Mouse (Mus musculus) cerebellum, postnatal 10 days (tissue): ENCODE results near the gene Gm13287.
"Not testable (repeated sequence)": the region's sequence is repeated elsewhere in the genome, so short reads cannot be mapped to it uniquely, and the experiment has no call there.

Experiments
- DNase-seq, 2 experiments: peaks; one replicate each; pipeline ENCODE4 v3.0.0; 2021; ENCODE audit warnings: mixed read lengths in 2 of 2

Gm13287 gene

GRCm38 (mm10) chr4:88799365-88799764 lies 3.7 kb upstream of the Gm13287 start, which contains the start of gene Gm13285:
Gene Gm13285, plus strand, starts transcription at chr4:88799665.
- DNase-seq, result not testable (repeated sequence)

DNA sequence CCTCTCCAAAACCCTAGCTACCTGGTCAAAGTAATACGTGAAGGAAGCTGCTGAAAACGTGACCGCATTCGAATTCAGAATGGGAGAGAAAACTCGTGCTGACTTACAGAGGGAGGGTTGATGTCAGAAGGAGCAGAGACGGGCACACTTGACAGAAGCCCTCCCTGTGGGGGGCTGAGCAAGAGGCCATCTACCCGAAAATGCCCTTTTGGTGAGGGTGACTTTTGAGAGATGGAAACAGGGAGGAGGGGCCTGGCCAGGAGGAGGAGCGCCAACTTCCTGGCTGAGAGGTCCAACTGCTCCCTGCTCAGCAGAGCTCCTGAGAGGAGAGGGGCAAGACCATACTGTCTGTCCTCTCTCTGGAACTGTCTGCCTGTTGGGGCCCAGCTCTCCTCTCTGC lies 2.2 kb downstream of the Gm13287 start, which contains the start of gene Gm13288:
Gene Gm13288 (plus strand): TSS at position 301 of the 400 bp plus-strand sequence.
- DNase-seq, result not testable (repeated sequence)

DNA sequence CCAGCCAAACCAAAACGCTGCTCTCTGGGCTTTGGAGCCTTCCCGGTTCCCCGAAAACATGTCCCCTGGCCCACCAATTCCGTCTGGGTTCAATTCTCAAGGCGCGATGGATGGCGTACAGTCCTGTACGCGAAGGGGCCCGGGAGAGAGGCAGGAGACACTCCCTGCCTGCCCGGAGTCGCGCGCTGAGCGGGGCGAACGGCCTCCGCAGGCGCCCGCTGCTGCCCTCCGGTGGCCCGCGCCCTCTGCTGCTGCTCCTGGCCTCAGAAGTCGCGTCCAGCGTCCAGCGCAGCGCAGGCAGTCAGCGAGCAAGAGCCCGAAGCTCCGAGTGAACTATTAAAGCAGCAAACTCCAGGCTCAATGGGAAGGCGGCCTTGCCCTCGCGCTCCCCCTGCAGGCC lies 2.7 kb downstream of the Gm13287 start:
- peak; percentile 9 to 36 for DNase-seq

DNA sequence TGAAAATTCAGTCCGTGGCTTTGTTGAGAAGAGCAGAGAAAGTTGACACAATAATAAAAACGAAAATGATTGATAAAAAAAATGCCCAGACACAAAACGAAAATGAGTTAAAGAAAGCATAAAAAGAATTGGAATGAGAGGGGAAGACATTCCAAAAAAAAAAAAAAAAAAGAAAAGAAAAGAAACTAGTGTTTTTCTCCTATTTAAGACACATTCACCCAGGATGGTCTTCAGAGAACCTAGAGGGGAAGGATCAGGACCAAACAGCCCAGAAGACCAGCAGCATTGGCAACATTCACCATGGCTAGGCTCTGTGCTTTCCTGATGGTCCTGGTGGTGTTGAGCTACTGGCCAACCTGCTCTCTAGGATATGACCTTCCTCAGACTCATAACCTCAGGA lies 12.9 kb downstream of the Gm13287 start, which contains the start of gene Ifna7:
Gene Ifna7 (plus strand): TSS at position 301 of the 400 bp plus-strand sequence.
- no peak for DNase-seq

GRCm38 (mm10) chr4:88819659-88820058 lies 16.6 kb downstream of the Gm13287 start, which contains the start of gene Ifna11:
Gene Ifna11, plus strand, starts transcription at chr4:88819959.
- no peak for DNase-seq

DNA sequence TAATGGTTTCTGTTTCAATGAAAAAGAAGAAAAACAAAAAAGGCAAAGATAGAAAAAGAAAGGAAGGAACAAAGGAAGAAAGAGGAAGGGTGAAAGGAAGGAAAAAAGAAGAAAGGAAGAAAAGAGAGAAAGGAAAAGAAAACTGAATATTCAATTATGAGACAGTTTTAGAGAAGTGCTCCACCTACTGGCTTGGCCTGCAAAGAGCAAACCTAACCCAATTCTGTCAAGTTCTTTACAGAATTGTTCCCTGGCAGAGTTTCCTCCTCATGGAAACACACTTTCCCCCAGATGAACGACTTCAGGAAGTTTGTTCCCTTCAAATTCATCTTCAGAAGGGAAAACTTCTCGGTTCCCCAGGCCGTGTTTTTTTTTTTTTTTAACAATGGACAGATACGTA lies 19.9 kb downstream of the Gm13287 start:
- peak; percentile 35 to 45 for DNase-seq

DNA sequence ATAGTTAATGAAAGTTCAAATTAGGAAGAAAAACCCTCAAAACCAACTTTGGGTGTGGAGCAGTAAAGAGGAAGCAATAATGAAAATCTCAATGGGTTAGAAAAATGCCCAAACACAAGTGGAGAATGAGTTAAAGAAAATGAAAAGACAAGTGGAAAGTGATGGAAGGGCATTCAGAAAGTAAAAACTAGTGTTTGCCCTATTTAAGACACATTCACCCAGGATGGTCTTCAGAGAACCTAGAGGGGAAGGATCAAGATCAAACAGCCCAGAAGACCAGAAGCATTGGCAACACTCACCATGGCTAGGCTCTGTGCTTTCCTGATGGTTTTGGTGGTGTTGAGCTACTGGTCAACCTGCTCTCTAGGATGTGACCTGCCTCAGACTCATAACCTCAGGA lies 24.1 kb downstream of the Gm13287 start, which contains the start of gene Ifna6:
Gene Ifna6 (plus strand): TSS at position 301 of the 400 bp plus-strand sequence.
- DNase-seq, result not testable (repeated sequence)

DNA sequence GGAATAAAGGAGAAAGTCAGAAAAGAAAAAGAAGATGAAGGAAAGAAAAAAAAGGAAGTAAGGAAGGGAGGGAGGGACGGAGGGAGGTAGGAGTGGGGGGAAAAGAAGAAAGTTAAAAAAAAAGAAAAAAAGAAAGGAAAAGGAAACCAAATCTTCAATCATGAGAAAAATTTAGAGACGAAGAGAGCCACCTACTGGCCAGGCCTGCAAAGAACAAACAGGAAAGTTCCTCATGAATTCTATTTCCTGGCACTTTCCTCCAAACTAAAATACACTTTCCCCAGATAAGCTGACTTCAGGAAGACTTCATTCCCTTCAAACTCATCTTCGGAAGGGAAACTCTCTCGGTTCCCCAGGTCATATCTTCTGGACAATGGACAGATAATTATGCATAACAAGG lies 27.5 kb downstream of the Gm13287 start:
- peak; percentile 36 to 37 for DNase-seq

DNA sequence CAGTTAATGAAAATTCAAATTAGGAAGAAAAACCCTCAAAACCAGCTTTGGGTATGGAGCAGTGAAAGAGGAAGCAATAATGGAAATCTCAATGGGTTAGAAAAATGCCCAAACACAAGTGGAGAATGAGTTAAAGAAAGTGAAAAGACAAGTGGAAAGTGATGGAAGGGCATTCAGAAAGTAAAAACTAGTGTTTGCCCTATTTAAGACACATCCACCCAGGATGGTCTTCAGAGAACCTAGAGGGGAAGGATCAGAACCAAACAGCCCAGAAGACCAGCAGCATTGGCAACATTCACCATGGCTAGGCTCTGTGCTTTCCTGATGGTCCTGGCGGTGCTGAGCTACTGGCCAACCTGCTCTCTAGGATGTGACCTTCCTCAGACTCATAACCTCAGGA lies 32.2 kb downstream of the Gm13287 start, which contains the start of gene Ifna5:
Gene Ifna5 (plus strand): TSS at position 301 of the 400 bp plus-strand sequence.
- not testable (repeated sequence) for DNase-seq

GRCm38 (mm10) chr4:88838828-88839227 lies 35.8 kb downstream of the Gm13287 start:
- DNase-seq, result peak; percentile 7 to 13

- DNase-seq, result no peak
These were observed 37.0 kb downstream of the Gm13287 start for GRCm38 (mm10) chr4:88840058-88840457.

- DNase-seq, result no peak
These were observed 38.4 kb downstream of the Gm13287 start, which contains the start of gene Ifna4 for GRCm38 (mm10) chr4:88841438-88841911. Gene Ifna4, plus strand, starts transcription at chr4:88841861.

DNA sequence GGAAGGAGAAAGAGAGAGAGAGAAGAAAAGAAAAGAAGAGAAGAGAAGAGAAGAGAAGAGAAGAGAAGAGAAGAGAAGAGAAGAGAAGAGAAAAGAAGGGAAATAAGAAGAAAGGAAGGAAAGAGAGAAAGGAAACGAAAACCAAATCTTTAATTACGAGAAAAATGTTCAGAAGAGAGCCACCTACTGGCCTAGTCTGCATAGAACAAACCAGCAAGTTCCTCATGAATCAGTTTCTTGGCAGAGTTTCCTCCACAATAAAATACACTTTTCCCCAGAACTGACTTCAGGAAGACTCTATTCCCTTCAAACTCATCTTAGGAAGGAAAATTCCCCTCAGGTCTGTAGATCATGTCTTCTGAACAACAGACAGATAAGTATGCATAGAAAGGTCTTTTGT lies 42.3 kb downstream of the Gm13287 start:
- no peak for DNase-seq

DNA sequence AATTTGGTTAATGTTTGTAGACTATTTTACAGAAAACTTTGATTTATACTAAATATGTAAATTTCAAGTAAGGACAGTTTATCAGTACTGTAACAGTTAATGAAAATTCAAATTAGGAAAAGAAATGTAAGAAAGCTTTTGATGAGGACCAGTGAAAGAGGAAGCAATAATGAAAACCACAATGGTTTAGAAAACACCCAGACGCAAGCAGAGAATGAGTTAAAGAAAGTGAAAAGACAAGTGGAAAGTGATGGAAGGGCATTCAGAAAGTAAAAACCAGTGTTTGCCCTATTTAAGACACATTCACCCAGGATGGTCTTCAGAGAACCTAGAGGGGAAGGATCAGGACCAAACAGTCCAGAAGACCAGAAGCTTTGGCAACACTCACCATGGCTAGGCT lies 46.6 kb downstream of the Gm13287 start, which contains the start of gene Ifna1:
Gene Ifna1 (plus strand): TSS at position 390 of the 400 bp plus-strand sequence.
- DNase-seq, result no peak

DNA sequence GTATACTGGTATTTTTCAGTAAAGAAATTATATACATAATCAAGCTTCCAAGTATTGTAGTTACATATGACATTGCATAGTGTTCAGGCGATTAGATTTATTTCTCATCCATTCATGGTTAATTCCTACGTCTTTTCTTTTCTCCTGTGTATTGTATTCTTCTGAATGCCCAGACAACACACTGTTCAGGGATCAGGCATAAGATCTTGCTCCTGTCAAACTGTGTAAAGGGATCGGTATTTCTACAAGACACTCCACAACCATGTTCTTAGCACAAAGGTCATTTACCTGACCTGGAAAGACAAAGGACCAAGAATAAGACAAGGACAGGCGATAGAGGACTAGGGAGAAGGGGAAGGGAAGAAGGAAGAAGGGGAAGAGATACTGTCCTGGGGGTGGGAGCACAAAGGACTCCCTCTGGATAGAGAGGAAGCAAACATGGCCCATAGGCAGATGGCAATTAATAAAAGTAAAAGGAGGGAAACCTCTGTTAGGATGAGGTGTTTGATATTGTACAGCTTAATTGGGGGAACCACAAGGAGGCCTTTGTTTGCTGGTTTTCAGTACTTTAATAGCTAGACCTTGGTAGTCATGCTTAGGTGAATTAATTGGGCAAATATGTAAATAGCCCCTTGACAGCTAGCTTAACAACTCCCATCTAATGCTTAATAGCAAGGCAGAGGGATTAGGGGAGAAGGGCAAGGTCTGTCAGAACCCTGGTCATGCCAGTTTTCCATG lies 48.1 kb downstream of the Gm13287 start:
- no peak for DNase-seq
